In genomic region chr13:31505386-31505785, GRCm38 (mm10) we compare ENCODE assay signal across 34 mouse cellular contexts. TPM values are rescaled to one million over a fixed set of nuclear protein-coding genes. Genes with fewer than 3 reads are reported as not detected.
DNase-seq lines count a peak whose midpoint lies in the region.
"Had no signal": no experiment of that assay in that cellular context is flagged by ENCODE, and none has a peak within 500 bp of the region (broad histone marks: within the 10 kb centered on the region; RNA-seq: fewer than 3 reads in every experiment).

No protein-coding gene starts in this region.

- DNase-seq in CD4-positive helper T cell, adult 2 months (ENCODE audit: low read depth, low spot score) = peak; percentile 78
- peak; percentile 61 to 68 for DNase-seq in CD8-positive naive resting alpha-beta T cell, adult 2 months (ENCODE audit: low read depth in 2 of 2, low spot score in 2 of 2)
- peak; percentile 46 to 60 for DNase-seq in thymus, adult 18-20 months
- DNase-seq in thymus, postnatal 25 days = peak; percentile 62
- DNase-seq in MN1 (ENCODE audit: low spot score) = no peak
- DNase-seq in midbrain, embryonic 10.5 days (ENCODE audit: low spot score) = no peak
- no peak for DNase-seq in urinary bladder, postnatal 14 days (ENCODE audit: low spot score)
- DNase-seq: adrenal gland, adult 2 months; B cell, adult 2 months; cerebellum, adult 2 months; cerebellum, postnatal 25 days; gastrocnemius, postnatal 25 days; heart, adult 18-20 months; heart, postnatal 4 days; kidney, adult 11 months; kidney, postnatal 25 days; lung, postnatal 36 days; right cerebral cortex, postnatal 14 days had no signal

- H3K4me3 ChIP-seq in midbrain, embryonic 10.5 days = no peak overlapping the region
- H3K4me3 ChIP-seq: heart, embryonic 12.5 days; kidney, embryonic 15.5 days; limb, embryonic 12.5 days; liver, embryonic 15.5 days; lung, embryonic 15.5 days; midbrain, embryonic 12.5 days; myocyte had no signal

- WGBS in midbrain, embryonic 10.5 days = 94% methylated on average over 10 of the region's 10 CpGs

- no peak overlapping the region for H3K27ac ChIP-seq in midbrain, embryonic 10.5 days (replicated peaks)
- H3K27ac ChIP-seq: hindbrain, embryonic 14.5 days; kidney, embryonic 15.5 days; limb, embryonic 12.5 days; liver, embryonic 15.5 days; lung, embryonic 15.5 days; midbrain, embryonic 12.5 days had no signal

- no peaks in the 10 kb centered on the region for H3K4me1 ChIP-seq in midbrain, embryonic 10.5 days
- H3K4me1 ChIP-seq: heart, embryonic 12.5 days; kidney, embryonic 15.5 days; midbrain, embryonic 12.5 days had no signal

- no peaks in the 10 kb centered on the region for H3K36me3 ChIP-seq in midbrain, embryonic 10.5 days
- H3K36me3 ChIP-seq: heart, embryonic 12.5 days; kidney, embryonic 15.5 days; limb, embryonic 12.5 days; liver, embryonic 15.5 days; lung, embryonic 15.5 days; midbrain, embryonic 12.5 days had no signal

- H3K9me3 ChIP-seq in midbrain, embryonic 10.5 days (replicated peaks) = no peaks in the 10 kb centered on the region
- H3K9me3 ChIP-seq: heart, embryonic 12.5 days; kidney, embryonic 15.5 days; limb, embryonic 12.5 days; liver, embryonic 15.5 days; lung, embryonic 15.5 days; midbrain, embryonic 12.5 days had no signal

- H3K27me3 ChIP-seq in midbrain, embryonic 10.5 days (ENCODE audit: low read depth, poor library complexity, severe bottlenecking) = no peaks in the 10 kb centered on the region
- H3K27me3 ChIP-seq: heart, embryonic 12.5 days; kidney, embryonic 15.5 days; limb, embryonic 12.5 days; liver, embryonic 15.5 days; lung, embryonic 15.5 days; midbrain, embryonic 12.5 days had no signal

RNA-seq across cellular contexts. Expression of gene Foxq1, which starts 50.5 kb away (rescaled TPM):
- 0.70 and 1.5 TPM in 2 replicates for polyA plus RNA-seq in midbrain, embryonic 10.5 days (2016; fragmentation: Nextera tagmentation; extraction: Ambion mirVana)
- polyA plus RNA-seq: activated CD4-positive, CD25-positive, alpha-beta regulatory T cell, adult 4 months; inflammation-experienced regulatory T-cells, adult 6 months had no signal

RNA-seq across cellular contexts. Expression of gene A530084C06Rik, which starts 53.7 kb away (rescaled TPM):
- polyA plus RNA-seq in midbrain, embryonic 10.5 days (2016; fragmentation: Nextera tagmentation; extraction: Ambion mirVana) = not detected in 2 replicates
- polyA plus RNA-seq: activated CD4-positive, CD25-positive, alpha-beta regulatory T cell, adult 4 months; embryonic facial prominence, embryonic 11.5 days; forebrain, embryonic 14.5 days; heart, embryonic 12.5 days; heart, postnatal 0 days; hindbrain, embryonic 14.5 days; inflammation-experienced regulatory T-cells, adult 6 months; kidney, embryonic 15.5 days; liver, embryonic 15.5 days; lung, embryonic 15.5 days; midbrain, embryonic 12.5 days; midbrain, postnatal 0 days; myocyte; neural tube, embryonic 14.5 days; stomach, embryonic 14.5 days had no signal

Comparison
In these comparisons a context has a peak if more than half of its experiments do, and no peak if none do; other contexts are left out.
1. DNase-seq: peak in CD4-positive helper T cell, adult 2 months (single experiment), CD8-positive naive resting alpha-beta T cell, adult 2 months (2 of 2), thymus, adult 18-20 months (2 of 2) and thymus, postnatal 25 days (single experiment); none in MN1 (single experiment), midbrain, embryonic 10.5 days (single experiment) and urinary bladder, postnatal 14 days (single experiment).